Mouse (Mus musculus): Measurements from ENCODE around the gene Adamts4.
"Not testable (repeated sequence)": the region's sequence is repeated elsewhere in the genome, so short reads cannot be mapped to it uniquely, and the experiment has no call there.

Adamts4 gene

DNA sequence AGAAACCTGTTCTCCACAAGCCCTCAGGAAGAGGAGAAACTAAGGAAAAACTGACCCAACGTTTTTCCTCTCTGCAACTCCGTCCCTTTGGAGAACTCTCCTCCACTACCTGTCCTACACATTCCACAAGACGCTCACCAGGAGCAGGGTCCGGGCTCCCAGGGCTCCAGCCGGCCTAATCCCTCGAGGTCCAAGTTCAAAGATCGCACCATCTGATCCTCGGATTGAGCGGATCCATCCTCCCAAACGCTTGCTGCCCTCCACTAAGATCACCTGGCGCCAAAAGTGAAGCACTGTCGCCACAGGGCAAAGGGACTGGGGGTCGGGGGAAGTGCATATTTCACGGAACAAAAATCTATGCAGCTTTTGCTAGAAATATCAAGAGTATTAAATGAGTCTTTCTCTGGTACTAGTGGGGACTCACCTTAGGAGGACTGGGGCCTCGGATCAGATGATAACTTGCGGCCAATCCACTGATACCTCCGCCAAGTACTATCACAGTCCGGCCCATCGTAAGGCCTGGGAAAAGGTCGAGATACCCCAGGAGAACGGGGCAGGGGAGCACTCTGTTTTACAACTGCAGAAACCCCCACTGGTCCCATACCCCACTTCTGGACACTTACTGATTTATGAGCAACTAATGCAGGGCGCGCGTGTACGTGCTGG lies 30.2 kb downstream of the Adamts4 start:
- peak; percentile 48 for DNase-seq

GRCm38 (mm10) chr1:171280916-171281527 lies 30.8 kb downstream of the Adamts4 start, which contains the start of gene Ppox:
Gene Ppox, minus strand, starts transcription at chr1:171281186.
- DNase-seq: peak; percentile 92

DNA sequence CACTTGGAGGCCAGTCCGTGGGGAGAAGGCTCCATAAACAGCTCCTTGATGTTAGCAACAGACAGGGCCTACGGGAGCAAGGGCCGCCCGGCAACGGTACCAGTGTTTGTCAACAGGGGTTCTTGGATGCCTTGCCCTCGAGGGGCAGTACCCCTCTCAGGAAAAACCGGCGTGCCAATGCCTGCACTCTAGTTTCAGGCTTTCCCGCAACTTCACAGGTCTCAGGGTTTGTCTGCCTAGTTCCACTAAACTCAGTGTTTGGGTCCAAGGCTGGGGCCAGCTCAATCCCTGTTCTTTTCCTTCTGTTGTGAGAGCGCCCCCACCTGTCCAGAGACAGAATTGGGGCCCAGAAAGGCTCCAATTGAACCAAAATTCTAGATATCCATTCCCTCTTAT lies 31.3 kb downstream of the Adamts4 start:
- DNase-seq: peak; percentile 92

DNA sequence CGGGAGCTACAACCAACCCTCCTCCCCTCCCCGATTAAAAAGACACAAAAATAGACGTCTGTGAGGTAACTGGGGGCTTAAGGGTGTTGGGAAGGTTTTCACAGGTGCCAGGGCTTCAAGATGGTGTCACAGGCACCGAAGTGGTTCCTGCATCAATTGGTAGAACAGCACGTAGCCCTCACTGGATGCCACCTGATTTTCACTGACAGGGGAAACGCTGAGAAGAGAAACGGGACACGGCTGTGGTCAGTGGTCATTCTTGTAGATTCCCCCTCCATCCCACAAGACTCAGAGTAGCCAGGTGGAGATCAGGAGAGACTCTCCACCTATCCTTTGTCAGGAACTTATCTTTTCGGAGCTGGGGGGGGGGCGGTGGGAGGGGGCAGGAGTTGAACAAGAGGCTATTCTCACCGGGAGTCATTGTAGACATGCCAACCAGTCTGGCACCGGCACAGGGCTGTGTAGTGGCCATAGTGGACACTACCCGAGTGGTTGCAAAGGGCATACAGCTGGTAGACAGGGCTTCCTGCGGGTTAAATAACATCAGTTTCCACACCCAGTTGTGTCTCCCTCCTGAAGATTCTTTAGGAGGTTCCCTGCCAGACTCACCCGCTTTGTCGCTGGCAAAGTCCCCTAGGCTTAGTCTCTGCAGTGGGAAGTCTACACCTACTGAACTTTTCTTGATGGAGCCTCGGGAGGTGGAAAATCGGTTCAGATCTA lies 32.0 kb downstream of the Adamts4 start:
- DNase-seq: peak; percentile 12

DNA sequence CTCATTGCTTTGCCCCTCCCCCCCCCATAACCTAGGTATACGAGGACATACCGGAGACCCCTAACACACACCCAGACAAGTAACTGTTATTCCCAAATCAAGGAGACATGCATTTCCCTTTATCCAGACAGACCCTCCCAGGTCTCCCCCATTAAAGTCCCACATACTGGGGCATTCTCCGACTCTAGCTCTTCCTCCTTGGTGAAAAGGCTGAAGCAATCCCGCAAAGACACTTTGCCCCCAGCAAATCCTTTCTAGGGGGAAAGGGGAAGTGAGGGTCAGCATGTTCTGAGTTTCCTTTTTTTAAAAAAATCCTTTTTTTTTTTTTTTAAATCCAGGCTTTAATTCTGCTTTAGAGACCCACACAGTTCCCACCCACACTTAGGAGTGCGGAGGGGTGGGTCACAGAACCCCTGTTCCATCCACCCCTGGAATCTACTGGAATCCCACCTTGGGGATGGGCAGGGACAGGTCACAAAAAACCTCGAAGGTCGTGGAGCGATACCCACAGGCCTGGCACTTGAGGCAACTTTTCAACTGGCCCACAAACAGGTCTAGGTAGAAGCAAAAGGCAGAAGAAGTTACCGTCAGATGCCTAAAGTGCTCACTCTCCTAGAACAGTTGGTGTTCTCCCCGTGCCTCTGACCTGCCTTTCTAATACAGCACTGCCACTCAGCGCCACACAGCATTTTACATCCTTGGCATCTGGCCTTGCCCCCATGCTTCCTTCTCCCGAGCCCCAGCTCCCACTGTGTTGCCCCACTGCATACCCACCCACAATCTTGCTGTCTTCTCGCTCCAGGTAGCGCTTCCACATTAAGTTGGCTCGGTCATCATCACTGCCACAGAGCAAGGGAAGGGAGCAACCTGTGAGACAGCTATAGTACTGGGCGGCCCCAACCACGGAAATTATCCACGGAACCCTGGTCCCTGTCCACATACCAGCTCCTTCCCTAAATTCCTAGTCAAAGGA lies 33.3 kb downstream of the Adamts4 start:
- DNase-seq: no peak

- DNase-seq: no peak
Observed at GRCm38 (mm10) chr1:171284491-171284890, 34.3 kb downstream of the Adamts4 start.

DNA sequence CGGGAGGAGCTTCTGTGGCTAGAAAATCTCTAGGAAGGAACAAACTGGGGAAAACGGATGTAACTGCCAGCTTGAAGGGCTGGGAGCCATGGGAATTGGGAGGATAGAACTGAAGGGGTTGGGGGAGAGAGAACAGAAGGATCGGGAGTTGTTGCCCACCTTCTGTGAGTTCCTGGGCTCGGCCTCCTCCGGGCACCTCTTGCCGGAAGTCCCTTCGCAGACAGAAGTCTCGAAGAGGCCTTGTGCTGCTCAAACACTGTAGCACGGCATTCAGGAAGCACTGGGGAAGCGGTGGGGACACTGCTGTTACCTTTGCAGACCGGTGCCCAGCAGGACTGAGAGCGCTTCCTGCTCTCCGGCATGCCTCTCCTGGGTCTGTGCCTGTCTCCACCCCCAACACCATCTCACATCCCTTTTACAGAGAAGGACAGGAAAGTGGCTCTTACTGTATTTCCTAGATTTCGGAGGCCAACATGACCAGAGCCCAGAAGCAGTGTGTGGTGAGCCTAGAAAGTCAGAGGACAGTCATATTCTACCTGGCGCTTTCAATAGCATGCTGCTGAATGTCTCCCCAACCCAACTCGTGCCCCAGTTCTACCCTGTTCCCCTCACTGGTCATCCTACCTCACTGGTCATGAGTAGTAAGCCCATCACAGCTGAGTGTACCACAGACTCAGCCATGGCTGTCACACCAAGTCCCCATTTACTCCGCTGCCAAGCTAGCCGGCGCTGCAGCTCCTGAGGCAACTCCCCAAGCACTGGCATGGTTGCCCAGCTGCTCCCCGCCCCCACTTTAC lies 35.1 kb downstream of the Adamts4 start:
- DNase-seq: no peak

DNA sequence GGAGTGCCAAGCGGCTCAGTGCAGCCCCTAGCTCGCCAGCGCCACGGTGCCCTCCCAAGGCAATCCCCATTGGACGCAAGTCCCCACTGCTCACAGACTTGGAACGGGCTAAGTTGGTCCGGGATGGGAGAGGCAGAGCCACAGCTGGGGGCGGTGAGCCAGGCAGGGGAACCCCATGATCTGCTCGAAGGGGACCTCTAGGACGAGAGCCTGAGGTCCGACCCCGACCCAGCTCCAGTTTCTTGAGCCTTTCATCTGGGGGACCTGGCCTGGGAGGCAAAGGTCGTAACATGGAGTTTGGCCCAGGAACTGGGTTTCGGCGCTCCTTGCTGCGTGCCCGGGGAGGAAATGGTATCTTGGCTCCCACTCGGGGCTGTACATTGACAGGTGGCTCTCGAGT lies 36.3 kb downstream of the Adamts4 start:
- peak; percentile 39 for DNase-seq

DNA sequence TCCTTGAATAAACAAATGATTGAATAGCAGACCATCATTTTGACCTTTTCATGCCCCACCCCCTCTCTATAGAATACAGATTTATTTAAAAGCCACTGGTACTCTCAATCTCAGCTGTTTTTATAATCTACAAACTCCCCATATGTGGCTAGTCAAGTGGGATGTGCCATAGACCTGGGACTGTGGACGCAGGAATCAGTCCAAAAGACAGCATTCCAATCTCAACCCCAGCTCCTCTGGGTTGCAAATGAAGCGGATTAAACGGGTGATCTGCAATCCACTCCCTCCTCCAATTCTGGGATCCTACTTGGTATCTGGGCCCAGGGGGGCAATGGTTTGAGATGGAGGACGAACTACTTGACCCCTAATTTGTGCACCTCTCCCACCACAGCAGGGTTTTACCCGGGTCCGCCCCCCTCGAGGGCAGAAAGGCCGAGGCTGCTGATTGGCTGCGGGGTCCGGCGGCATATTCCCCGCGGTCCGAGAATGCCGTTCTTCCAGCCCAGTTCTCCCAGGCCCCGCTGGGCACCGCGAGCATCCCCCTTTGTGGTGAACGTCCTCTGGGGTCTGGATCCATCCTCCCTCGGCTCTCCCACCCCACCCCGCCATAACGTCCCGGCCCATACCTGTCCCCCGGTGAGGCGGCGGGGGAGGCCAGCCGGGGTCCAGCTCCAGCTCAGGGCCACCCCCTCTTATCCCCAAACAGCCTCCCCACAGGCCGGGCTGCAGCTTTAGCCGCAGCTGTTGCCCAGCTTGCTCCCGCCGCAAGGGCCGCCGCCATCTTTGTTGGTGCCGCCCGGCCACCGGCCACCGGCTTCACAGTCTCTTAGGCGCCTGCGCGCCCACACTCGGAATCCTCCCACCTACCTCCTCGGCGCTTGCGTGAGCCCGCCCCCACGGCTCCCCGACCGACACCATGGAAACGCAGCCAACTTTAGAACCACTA lies 37.2 kb downstream of the Adamts4 start, which contains the start of gene Usp21:
Usp21 (minus strand) TSS at position 856 of the 946 bp plus-strand sequence.
- peak; percentile 96 for DNase-seq

DNA sequence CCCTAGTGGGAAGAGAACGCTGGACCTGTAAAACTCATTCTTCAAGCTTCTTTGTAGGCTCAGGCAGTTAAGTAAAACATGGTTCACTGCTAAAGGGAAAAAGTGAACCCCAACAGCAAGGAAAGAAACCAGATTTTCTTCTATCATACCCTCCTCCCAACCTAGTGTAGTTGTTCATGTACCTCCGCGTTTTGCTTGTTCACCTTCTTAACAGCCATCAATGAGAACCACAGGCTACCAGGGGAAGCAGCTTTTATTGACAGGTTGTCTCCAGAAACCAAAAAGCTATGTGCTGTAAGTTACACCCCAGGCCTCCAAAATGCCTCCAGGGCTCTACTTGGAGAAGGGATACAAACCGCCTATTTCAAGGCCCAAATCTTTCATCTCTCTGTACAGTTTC lies 38.1 kb downstream of the Adamts4 start:
- no peak for DNase-seq

DNA sequence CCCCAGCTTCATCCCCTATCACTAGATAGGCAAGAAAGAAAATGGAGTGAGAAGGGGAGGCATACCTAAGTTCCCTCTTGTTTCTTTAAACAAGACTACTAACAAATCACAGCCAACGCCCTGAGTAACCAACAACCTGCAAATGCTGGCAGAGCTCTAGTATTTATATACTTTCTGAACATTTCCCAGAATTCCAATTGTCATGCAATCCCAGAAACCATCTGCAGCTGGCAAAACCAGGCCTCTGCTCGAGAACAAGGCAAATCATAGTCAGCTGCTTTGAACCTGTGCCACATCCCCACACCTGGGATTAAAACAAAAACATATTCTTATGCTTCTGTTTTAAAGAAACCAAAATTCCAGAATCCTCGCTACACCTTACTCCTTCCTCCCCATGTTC lies 43.1 kb downstream of the Adamts4 start:
- DNase-seq: no peak

- no peak for DNase-seq
Observed at GRCm38 (mm10) chr1:171293906-171294297, 43.7 kb downstream of the Adamts4 start.

- peak; percentile 89 for DNase-seq
Observed at GRCm38 (mm10) chr1:171294298-171295062, 44.3 kb downstream of the Adamts4 start, which contains the start of gene Ufc1. Gene Ufc1, minus strand, starts transcription at chr1:171295024.

GRCm38 (mm10) chr1:171295063-171295402 lies 44.8 kb downstream of the Adamts4 start:
- DNase-seq: no peak

DNA sequence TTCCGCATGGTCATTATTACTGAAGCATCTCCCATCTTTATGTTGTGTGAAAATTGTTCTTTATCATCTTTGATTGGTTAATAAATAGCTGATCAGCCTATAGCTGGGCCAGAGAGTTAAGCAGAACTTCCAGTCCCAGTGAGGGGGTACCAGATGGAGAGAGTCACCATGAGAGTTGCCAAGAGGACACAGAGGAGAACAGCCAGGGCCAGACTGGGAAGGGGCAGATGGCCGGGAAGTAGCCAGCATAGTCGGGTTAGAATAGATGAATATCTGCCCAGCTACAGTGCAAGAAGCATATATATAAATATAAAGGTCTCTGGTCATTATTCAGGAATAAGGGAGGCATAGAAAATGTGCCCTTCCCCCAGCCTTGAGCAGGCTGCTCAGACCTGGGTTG lies 48.0 kb downstream of the Adamts4 start:
- no peak for DNase-seq

- not testable (repeated sequence) for DNase-seq
Observed at GRCm38 (mm10) chr1:171306157-171306556, 55.9 kb downstream of the Adamts4 start.

- no peak for DNase-seq
Observed at GRCm38 (mm10) chr1:171309321-171309720, 59.1 kb downstream of the Adamts4 start.
